Mouse (Mus musculus): ENCODE data around the gene Zdhhc7.

The Zdhhc7 gene

DNA sequence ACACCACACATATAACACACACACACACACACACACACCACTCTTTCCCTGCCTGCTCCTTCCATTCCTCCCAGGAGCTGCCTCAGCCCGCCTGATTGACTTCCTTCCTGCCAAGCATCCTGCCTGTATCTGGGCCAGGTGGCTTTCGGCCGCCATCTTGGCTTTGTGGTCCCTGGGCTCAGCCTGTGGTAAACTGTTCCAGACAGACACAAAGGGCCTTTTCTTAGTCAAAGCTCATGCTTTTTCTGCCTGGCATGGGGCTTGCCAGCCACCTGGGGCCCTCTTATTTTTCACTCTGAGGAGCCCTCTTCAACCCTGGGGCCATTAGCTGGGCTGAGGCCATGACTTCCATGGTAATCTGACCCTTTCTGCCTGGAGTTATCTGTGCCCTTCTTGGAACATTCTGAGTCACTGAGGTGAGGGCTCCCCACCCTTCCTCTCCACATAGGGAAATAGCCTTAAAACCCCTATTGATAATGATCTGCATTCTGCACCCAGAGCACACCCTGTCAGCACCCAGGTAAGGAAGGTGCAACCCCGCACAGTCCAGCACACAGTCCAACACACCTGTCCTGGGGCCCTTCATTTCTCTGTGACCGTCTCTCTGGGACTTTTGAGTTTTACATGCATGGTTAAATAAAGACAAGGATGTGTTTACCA is 68.6 kb downstream of the Zdhhc7 start:
- DNase-seq, result peak; percentile 74 to 81
